Mouse (Mus musculus) stomach, embryonic 15.5 days (tissue): ENCODE data around the gene Mcpt9. TPM values are rescaled to one million over a fixed set of nuclear protein-coding genes. Genes with fewer than 3 reads are reported as not detected.
"Not testable (repeated sequence)": the region's sequence is repeated elsewhere in the genome, so short reads cannot be mapped to it uniquely, and the experiment has no call there.

ENCODE experiments used
- ATAC-seq: fragments of 200-750 bp; cut with Nextera tagmentation; 2 replicates; pipeline ENCODE4 v1.8.0; 2017; ENCODE audit warnings: low read depth, moderate number of reproducible peaks, moderate TSS enrichment; ENCODE audit not compliant: insufficient read depth, low FRiP score
- H3K27ac ChIP-seq: fragments of 300-500 bp; sonication (generic); 2 replicates; pipeline ENCODE4 v1.5.1; 2015; ENCODE audit warnings: mild to moderate bottlenecking, inconsistent platforms
- H3K27me3 ChIP-seq: fragments of 300-500 bp; sonication (generic); replicated peaks from 2 replicates; pipeline ENCODE4 v1.6.1; 2015; ENCODE audit warnings: inconsistent platforms
- H3K36me3 ChIP-seq: fragments of 300-500 bp; sonication (generic); 2 replicates; pipeline ENCODE4 v1.6.1; 2015; ENCODE audit warnings: inconsistent platforms
- H3K4me1 ChIP-seq: fragments of 300-500 bp; sonication (generic); 2 replicates; pipeline ENCODE4 v1.6.1; 2015; ENCODE audit warnings: inconsistent platforms
- H3K4me2 ChIP-seq: fragments of 300-500 bp; sonication (generic); 2 replicates; pipeline ENCODE4 v1.6.1; 2015; ENCODE audit warnings: mild to moderate bottlenecking, inconsistent platforms
- H3K4me3 ChIP-seq: fragments of 300-500 bp; sonication (generic); replicated peaks from 2 replicates; pipeline ENCODE4 v1.5.1; 2015; ENCODE audit warnings: inconsistent platforms
- H3K9ac ChIP-seq: fragments of 300-500 bp; sonication (generic); 2 replicates; pipeline ENCODE4 v1.6.1; 2015; ENCODE audit warnings: inconsistent platforms
- H3K9me3 ChIP-seq: fragments of 300-500 bp; sonication (generic); 2 replicates; pipeline ENCODE4 v1.6.1; 2016; ENCODE audit warnings: inconsistent platforms
- WGBS: fragments of 180-500 bp; shearing (Covaris S2); methylation state at CpG from one replicate; pipeline ENCODE4 v1.1.7; 2015; 5-methylcytosine and 5-hydroxymethylcytosine counted together
- polyA plus RNA-seq: library from polyadenylated mRNA; unstranded; fragments of >200 nt; fragmentation: Nextera tagmentation; extraction: Ambion mirVana; gene quantifications from 2 replicates; pipeline ENCODE4 v1.2.1, GENCODE M21; 2015

Mcpt9 gene
- not detected in 2 replicates for polyA plus RNA-seq

- H3K27ac ChIP-seq = not testable (repeated sequence)
Observed at GRCm38 (mm10) chr14:56030395-56030794, at the start of gene Mcpt9. TSS of gene Mcpt9 (minus strand) at chr14:56030495.

DNA sequence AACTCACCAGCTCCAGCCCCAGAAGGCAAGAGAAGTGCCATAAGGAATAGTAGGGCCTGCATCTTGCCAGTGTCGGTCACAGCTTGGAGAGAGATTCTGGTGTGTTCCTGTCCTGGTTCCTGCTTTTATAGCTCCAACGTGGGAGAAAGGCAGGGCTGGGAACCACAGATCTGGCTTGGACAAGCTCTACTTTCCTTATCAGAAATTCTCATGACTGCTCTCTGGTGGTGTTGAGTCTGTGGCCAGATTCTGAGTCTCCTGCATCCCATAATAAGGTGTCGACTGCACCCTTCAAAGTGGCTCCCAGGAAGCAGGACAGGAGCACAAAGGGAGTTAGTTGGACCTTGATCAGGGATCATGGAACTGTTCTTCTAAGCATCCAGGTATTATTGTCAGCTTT lies 31.9 kb upstream of the Mcpt9 start, which contains the start of gene Mcpt4:
Gene Mcpt4 (minus strand): TSS at position 101 of the 400 bp plus-strand sequence.
- not testable (repeated sequence) for H3K9me3 ChIP-seq, H3K27me3 ChIP-seq, H3K27ac ChIP-seq, H3K4me3 ChIP-seq, H3K9ac ChIP-seq, H3K4me2 ChIP-seq, H3K36me3 ChIP-seq, H3K4me1 ChIP-seq, ATAC-seq
- 59% methylated on average over 3 of the region's 3 CpGs for WGBS

More at GRCm38 (mm10) chr14:56030395-56030794, at the start of gene Mcpt9:
- H3K4me2 ChIP-seq, H3K9me3 ChIP-seq, H3K4me1 ChIP-seq, H3K27me3 ChIP-seq, H3K36me3 ChIP-seq, H3K9ac ChIP-seq, H3K4me3 ChIP-seq, ATAC-seq: not testable (repeated sequence)
- WGBS = 74% methylated on average over 3 of the region's 3 CpGs

DNA sequence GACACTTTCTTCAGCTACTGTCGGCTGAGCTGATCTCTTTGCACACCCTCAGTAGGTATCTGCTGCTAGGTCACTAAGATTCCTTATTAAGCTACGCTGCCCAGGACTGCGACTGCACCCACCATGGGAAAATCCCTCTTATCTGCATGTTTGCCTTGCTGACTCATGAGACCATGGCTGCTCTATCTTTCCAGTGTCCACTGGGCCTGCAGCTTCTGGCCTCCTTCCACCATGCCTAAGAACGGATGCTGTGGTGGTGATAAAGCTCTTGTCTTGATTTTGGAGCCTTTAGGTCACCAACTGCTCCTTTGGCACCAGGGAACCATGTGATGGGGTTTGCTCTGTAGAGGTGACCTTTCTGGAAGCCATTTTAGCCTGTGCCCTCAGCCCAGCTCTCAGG lies 27.4 kb upstream of the Mcpt9 start:
- no peak overlapping the region for H3K4me3 ChIP-seq
- 64% methylated on average over 4 of the region's 4 CpGs for WGBS
- no peak overlapping the region for H3K27ac ChIP-seq
- no peak overlapping the region for H3K4me2 ChIP-seq
- no peaks in the 10 kb centered on the region for H3K9me3 ChIP-seq
- no peaks in the 10 kb centered on the region for H3K4me1 ChIP-seq
- H3K27me3 ChIP-seq = no peaks in the 10 kb centered on the region
- H3K36me3 ChIP-seq = no peaks in the 10 kb centered on the region
- no peak for ATAC-seq
- no peak overlapping the region for H3K9ac ChIP-seq

DNA sequence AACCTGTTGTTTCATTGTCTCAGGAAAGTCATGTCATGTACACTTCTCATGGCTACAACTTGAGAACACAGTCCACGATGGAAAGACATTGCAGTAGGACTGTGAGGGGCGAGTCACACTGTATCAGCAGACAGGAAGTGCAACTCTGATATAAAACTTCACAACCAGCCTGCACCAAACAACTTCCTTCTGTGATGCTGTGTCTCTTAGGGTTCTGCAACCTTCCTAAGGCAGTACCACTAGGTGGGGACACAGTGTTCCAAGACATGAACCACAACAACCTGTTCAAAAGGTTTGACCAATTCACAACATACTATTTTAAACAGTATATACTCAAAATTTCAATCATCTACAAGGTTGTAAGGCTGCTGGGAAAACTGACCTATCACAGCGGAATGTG lies 25.1 kb upstream of the Mcpt9 start:
- Histone ChIP-seq H3K4me3 (no peak overlapping the region), H3K27ac (no peak overlapping the region), H3K27me3 (no peaks in the 10 kb centered on the region), H3K9ac (no peak overlapping the region), H3K36me3 (no peaks in the 10 kb centered on the region), H3K4me1 (no peaks in the 10 kb centered on the region), H3K9me3 (no peaks in the 10 kb centered on the region), H3K4me2 (no peak overlapping the region)
- WGBS = 78% methylated on average over 3 of the region's 3 CpGs
- ATAC-seq = no peak

DNA sequence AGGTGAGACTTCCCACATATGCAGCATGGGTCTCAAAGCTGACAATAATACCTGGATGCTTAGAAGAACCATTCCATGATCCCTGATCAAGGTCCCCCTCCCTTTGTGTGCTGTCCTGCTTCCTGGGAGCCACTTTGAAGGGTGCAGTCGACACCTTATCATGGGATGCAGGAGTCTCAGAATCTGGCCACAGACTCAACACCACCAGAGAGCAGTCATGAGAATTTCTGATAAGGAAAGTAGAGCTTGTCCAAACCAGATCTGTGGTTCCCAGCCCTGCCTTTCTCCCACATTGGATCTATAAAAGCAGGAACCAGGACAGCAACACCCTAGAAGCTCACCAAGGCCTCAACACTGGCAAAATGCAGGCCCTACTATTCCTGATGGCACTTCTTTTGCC lies 11.5 kb upstream of the Mcpt9 start, which contains the start of gene Mcpt2:
Gene Mcpt2 (plus strand): TSS at position 250 of the 400 bp plus-strand sequence.
- ATAC-seq, H3K27me3 ChIP-seq, H3K27ac ChIP-seq, H3K9me3 ChIP-seq, H3K4me1 ChIP-seq, H3K9ac ChIP-seq, H3K36me3 ChIP-seq, H3K4me2 ChIP-seq, H3K4me3 ChIP-seq: not testable (repeated sequence)
- 66% methylated on average over 1 of the region's 1 CpGs for WGBS

GRCm38 (mm10) chr14:56034433-56034832 lies 4.1 kb upstream of the Mcpt9 start:
- H3K4me2 ChIP-seq = no peak overlapping the region
- H3K9me3 ChIP-seq = no peaks in the 10 kb centered on the region
- no peak overlapping the region for H3K9ac ChIP-seq
- no peaks in the 10 kb centered on the region for H3K27me3 ChIP-seq
- no peak overlapping the region for H3K4me3 ChIP-seq
- H3K4me1 ChIP-seq = no peaks in the 10 kb centered on the region
- H3K36me3 ChIP-seq = no peaks in the 10 kb centered on the region
- no peak overlapping the region for H3K27ac ChIP-seq
- WGBS = 37% methylated on average over 2 of the region's 2 CpGs
- ATAC-seq = peak; percentile 58; the same call in 1 of the 2 replicates

DNA sequence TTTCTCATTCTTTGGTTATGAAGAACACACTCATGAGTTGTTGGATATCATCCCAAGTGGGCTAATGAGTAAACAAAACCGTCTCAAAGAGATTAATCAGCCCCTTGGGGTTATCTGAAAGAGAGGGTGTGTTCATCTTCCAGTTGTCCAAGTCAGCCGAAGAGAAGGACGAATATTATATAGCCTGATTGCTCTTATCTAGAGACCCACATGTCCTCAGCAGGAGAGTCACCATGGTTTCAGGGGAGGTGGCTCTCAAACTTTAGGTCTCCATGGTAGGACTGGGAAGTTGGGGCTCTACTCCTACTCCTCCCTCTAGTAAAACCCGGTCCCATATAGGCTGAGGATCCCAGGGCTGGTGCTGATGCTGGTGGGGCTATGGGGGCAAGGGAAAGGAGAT lies 9.0 kb downstream of the Mcpt9 start:
- not testable (repeated sequence) for H3K9ac ChIP-seq, H3K9me3 ChIP-seq, H3K4me2 ChIP-seq, H3K27me3 ChIP-seq, H3K36me3 ChIP-seq, H3K4me1 ChIP-seq, H3K27ac ChIP-seq, H3K4me3 ChIP-seq
- ATAC-seq = peak; percentile 82; the same call in 1 of the 2 replicates
- 71% methylated on average over 4 of the region's 4 CpGs for WGBS

GRCm38 (mm10) chr14:56019446-56019845 lies 10.8 kb downstream of the Mcpt9 start:
- H3K36me3 ChIP-seq = no peaks in the 10 kb centered on the region
- WGBS = 61% methylated on average over 1 of the region's 1 CpGs
- H3K9ac ChIP-seq = no peak overlapping the region
- no peaks in the 10 kb centered on the region for H3K4me1 ChIP-seq
- no peak overlapping the region for H3K4me3 ChIP-seq
- no peaks in the 10 kb centered on the region for H3K9me3 ChIP-seq
- no peak overlapping the region for H3K4me2 ChIP-seq
- no peak overlapping the region for H3K27ac ChIP-seq
- ATAC-seq = no peak
- H3K27me3 ChIP-seq = no peaks in the 10 kb centered on the region

DNA sequence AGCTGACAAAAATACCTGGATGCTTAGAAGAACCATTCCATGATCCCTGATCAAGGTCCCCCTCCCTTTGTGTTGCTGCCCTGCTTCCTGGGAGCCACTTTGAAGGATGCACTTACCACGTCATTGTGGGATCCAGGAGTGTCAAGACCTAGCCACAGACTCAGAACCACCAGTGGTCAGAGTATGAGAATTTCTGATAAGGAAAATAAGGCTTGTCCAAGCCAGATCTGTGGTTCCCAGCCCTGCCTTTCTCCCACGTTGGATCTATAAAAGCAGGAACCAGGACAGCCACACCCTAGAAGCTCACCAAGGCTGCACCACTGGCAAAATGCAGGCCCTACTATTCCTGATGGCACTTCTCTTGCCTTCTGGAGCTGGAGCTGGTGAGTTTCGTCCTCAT lies 12.6 kb downstream of the Mcpt9 start, which contains the start of gene Mcpt1:
Gene Mcpt1 (plus strand): TSS at position 301 of the 400 bp plus-strand sequence.
- not testable (repeated sequence) for H3K36me3 ChIP-seq, H3K27me3 ChIP-seq, H3K9ac ChIP-seq, H3K4me1 ChIP-seq, ATAC-seq, H3K4me3 ChIP-seq, H3K4me2 ChIP-seq, H3K27ac ChIP-seq, H3K9me3 ChIP-seq
- 65% methylated on average over 3 of the region's 3 CpGs for WGBS

- H3K4me1 ChIP-seq = no peaks in the 10 kb centered on the region
- no peak overlapping the region for H3K27ac ChIP-seq
- H3K9me3 ChIP-seq = no peaks in the 10 kb centered on the region
- no peak overlapping the region for H3K4me2 ChIP-seq
- no peaks in the 10 kb centered on the region for H3K27me3 ChIP-seq
- no peaks in the 10 kb centered on the region for H3K36me3 ChIP-seq
- H3K9ac ChIP-seq = no peak overlapping the region
- no peak overlapping the region for H3K4me3 ChIP-seq
- 85% methylated on average over 2 of the region's 2 CpGs for WGBS
- ATAC-seq = no peak
Observed at GRCm38 (mm10) chr14:56013924-56014323, 16.4 kb downstream of the Mcpt9 start.

GRCm38 (mm10) chr14:56013147-56013546 lies 17.1 kb downstream of the Mcpt9 start:
- no peak overlapping the region for H3K9ac ChIP-seq
- no peaks in the 10 kb centered on the region for H3K9me3 ChIP-seq
- H3K27ac ChIP-seq = no peak overlapping the region
- H3K4me3 ChIP-seq = no peak overlapping the region
- no peaks in the 10 kb centered on the region for H3K4me1 ChIP-seq
- no peaks in the 10 kb centered on the region for H3K36me3 ChIP-seq
- no peak overlapping the region for H3K4me2 ChIP-seq
- ATAC-seq = no peak
- H3K27me3 ChIP-seq = no peaks in the 10 kb centered on the region
- WGBS = 71% methylated on average over 3 of the region's 3 CpGs

DNA sequence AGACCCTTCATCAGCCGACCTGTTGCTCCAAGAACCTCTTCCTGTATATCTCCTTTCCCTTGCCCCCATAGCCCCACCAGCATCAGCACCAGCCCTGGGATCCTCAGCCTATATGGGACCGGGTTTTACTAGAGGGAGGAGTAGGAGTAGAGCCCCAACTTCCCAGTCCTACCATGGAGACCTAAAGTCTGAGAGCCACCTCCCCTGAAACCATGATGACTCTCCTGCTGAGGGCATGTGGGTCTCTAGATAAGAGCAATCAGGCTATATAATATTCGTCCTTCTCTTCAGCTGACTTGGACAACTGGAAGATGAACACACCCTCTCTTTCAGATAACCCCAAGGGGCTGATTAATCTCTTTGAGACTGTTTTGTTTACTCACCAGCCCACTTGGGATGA lies 42.8 kb downstream of the Mcpt9 start:
- ATAC-seq, H3K27me3 ChIP-seq: not testable (repeated sequence)
- 78% methylated on average over 2 of the region's 3 CpGs for WGBS

More for the DNA sequence above, 42.8 kb downstream of the Mcpt9 start:
- H3K9me3 ChIP-seq, H3K27ac ChIP-seq, H3K4me1 ChIP-seq, H3K9ac ChIP-seq, H3K4me2 ChIP-seq, H3K4me3 ChIP-seq, H3K36me3 ChIP-seq: not testable (repeated sequence)
